Mouse (Mus musculus) MEL (cell line): ENCODE measurements at regions not wholly inside any gene's neighbourhood (a gene's known extent, or its start where the extent isn't known, plus 50 kb on each side); places are given as distances from the start of the nearest gene placed in this dataset.

Source experiments
- DNase-seq: peaks from one replicate; pipeline ENCODE4 v3.0.0; 2011; ENCODE audit warnings: low read depth, low spot score
- H3K27ac ChIP-seq: 2 replicates; pipeline ENCODE4 v1.5.1; 2012; ENCODE audit warnings: low read depth, mild to moderate bottlenecking, control low read depth, low read length, moderate library complexity; ENCODE audit not compliant: control insufficient read depth
- H3K27me3 ChIP-seq, 2 experiments: fragments of 150-350 bp in 1 of 2; sonication (generic) in 1 of 2; 2 replicates each; pipeline ENCODE4 v1.6.1; 2012; ENCODE audit warnings: low read length in 2 of 2, mild to moderate bottlenecking in 2 of 2, improper control_type of control experiment in 1 of 2, moderate library complexity in 1 of 2; ENCODE audit not compliant: insufficient read depth in 2 of 2, control insufficient read depth in 1 of 2
- H3K36me3 ChIP-seq, 2 experiments: 2 replicates each; pipeline ENCODE4 v1.6.1; 2012 to 2014; ENCODE audit warnings: low read length in 2 of 2, improper control_type of control experiment in 1 of 2, inconsistent platforms in 1 of 2, mild to moderate bottlenecking in 1 of 2; ENCODE audit not compliant: insufficient read depth in 2 of 2, control insufficient read depth in 1 of 2
- H3K4me1 ChIP-seq, 2 experiments: fragments of 150-350 bp in 1 of 2; sonication (generic) in 1 of 2; 2 replicates each; pipeline ENCODE4 v1.6.1; 2012; ENCODE audit warnings: low read length in 2 of 2, improper control_type of control experiment in 1 of 2, mild to moderate bottlenecking in 1 of 2; ENCODE audit not compliant: insufficient read depth in 2 of 2, control insufficient read depth in 1 of 2
- H3K4me3 ChIP-seq, 2 experiments: fragments of 150-350 bp in 1 of 2; sonication (generic) in 1 of 2; 2 replicates each; pipeline ENCODE4 v1.5.1; 2012; ENCODE audit warnings: low read depth in 2 of 2, low read length in 2 of 2, mild to moderate bottlenecking in 2 of 2, moderate library complexity in 2 of 2, control low read depth in 1 of 2, improper control_type of control experiment in 1 of 2; ENCODE audit not compliant: control insufficient read depth in 1 of 2, insufficient read depth in 1 of 2
- H3K79me2 ChIP-seq: 2 replicates; pipeline ENCODE4 v1.6.1; 2012; ENCODE audit warnings: mild to moderate bottlenecking, low read length, moderate library complexity; ENCODE audit not compliant: control insufficient read depth, poor library complexity, insufficient read depth
- H3K9ac ChIP-seq: 2 replicates; pipeline ENCODE4 v1.6.1; 2012; ENCODE audit warnings: low read depth, mild to moderate bottlenecking, control low read depth, low read length, moderate library complexity; ENCODE audit not compliant: control insufficient read depth, poor library complexity, severe bottlenecking
- H3K9me3 ChIP-seq: fragments of 150-350 bp; sonication (generic); replicated peaks from 2 replicates; pipeline ENCODE4 v1.6.1; 2012; ENCODE audit warnings: mild to moderate bottlenecking, low read length, improper control_type of control experiment, moderate library complexity; ENCODE audit not compliant: insufficient read depth
- BHLHE40 ChIP-seq: IDR thresholded peaks from 2 replicates; pipeline ENCODE4 v1.6.1; 2012; ENCODE audit warnings: low read depth, mild to moderate bottlenecking, inconsistent platforms, low read length, improper control_type of control experiment, borderline replicate concordance
- ETS1 ChIP-seq: IDR thresholded peaks from 2 replicates; pipeline ENCODE4 v1.6.1; 2012; ENCODE audit warnings: low read depth, mild to moderate bottlenecking, inconsistent platforms, low read length, improper control_type of control experiment, moderate library complexity
- GABPA ChIP-seq: IDR thresholded peaks from 2 replicates; pipeline ENCODE4 v1.6.1; 2012; ENCODE audit warnings: low read depth, mild to moderate bottlenecking, inconsistent platforms, low read length, improper control_type of control experiment, moderate library complexity
- GATA1 ChIP-seq: IDR thresholded peaks from 2 replicates; pipeline ENCODE4 v1.6.1; 2011; ENCODE audit warnings: low read depth, low read length, improper control_type of control experiment
- KAT2A ChIP-seq: conservative IDR thresholded peaks from 2 replicates; pipeline ENCODE4 v1.6.1; 2012; ENCODE audit warnings: low read depth, low read length, improper control_type of control experiment, inconsistent platforms
- MAFK ChIP-seq: IDR thresholded peaks from 2 replicates; pipeline ENCODE4 v1.6.1; 2011; ENCODE audit warnings: low read depth, mild to moderate bottlenecking, low read length, improper control_type of control experiment, borderline replicate concordance
- MAX ChIP-seq: IDR thresholded peaks from 2 replicates; pipeline ENCODE4 v1.6.1; 2011; ENCODE audit warnings: low read length, improper control_type of control experiment
- MEF2A ChIP-seq: IDR thresholded peaks from 2 replicates; pipeline ENCODE4 v1.6.1; 2014; ENCODE audit warnings: low read depth, mild to moderate bottlenecking, inconsistent platforms, low read length, improper control_type of control experiment; ENCODE audit not compliant: poor library complexity, insufficient replicate concordance, severe bottlenecking; ENCODE audit errors: extremely low read depth
- NRF1 ChIP-seq: IDR thresholded peaks from 2 replicates; pipeline ENCODE4 v1.6.1; 2014; ENCODE audit warnings: low read depth, mild to moderate bottlenecking, inconsistent platforms, low read length, improper control_type of control experiment, moderate library complexity; ENCODE audit not compliant: poor library complexity, insufficient read depth, severe bottlenecking
- POLR2A ChIP-seq, 2 experiments: IDR thresholded peaks; 2 replicates each; pipeline ENCODE4 v1.6.1; 2011 to 2012; ENCODE audit warnings: low read length in 2 of 2, mild to moderate bottlenecking in 2 of 2, control low read depth in 1 of 2, improper control_type of control experiment in 1 of 2, low read depth in 1 of 2, moderate library complexity in 1 of 2; ENCODE audit not compliant: control insufficient read depth in 1 of 2, insufficient read depth in 1 of 2, poor library complexity in 1 of 2
- POLR2AphosphoS2 ChIP-seq: IDR thresholded peaks from 2 replicates; pipeline ENCODE4 v1.6.1; 2011; ENCODE audit warnings: low read length, improper control_type of control experiment
- RCOR1 ChIP-seq: IDR thresholded peaks from 2 replicates; pipeline ENCODE4 v1.6.1; 2012; ENCODE audit warnings: low read depth, mild to moderate bottlenecking, inconsistent platforms, low read length, improper control_type of control experiment
- SIN3A ChIP-seq: IDR thresholded peaks from 2 replicates; pipeline ENCODE4 v1.6.1; 2012; ENCODE audit warnings: low read length, improper control_type of control experiment, inconsistent platforms
- TBP ChIP-seq: IDR thresholded peaks from 2 replicates; pipeline ENCODE4 v1.8.0; 2011; ENCODE audit warnings: low read depth, low read length, improper control_type of control experiment
- UBTF ChIP-seq: IDR thresholded peaks from 2 replicates; pipeline ENCODE4 v1.6.1; 2012; ENCODE audit warnings: low read depth, mild to moderate bottlenecking, inconsistent platforms, low read length, improper control_type of control experiment, moderate library complexity, borderline replicate concordance; ENCODE audit not compliant: insufficient read depth
- USF1 ChIP-seq: IDR thresholded peaks from 2 replicates; pipeline ENCODE4 v1.6.1; 2014; ENCODE audit warnings: low read depth, mild to moderate bottlenecking, inconsistent platforms, low read length, improper control_type of control experiment, moderate library complexity
- ZKSCAN1 ChIP-seq: IDR thresholded peaks from 2 replicates; pipeline ENCODE4 v1.6.1; 2012; ENCODE audit warnings: low read depth, mild to moderate bottlenecking, inconsistent platforms, low read length, improper control_type of control experiment, moderate library complexity

- Histone ChIP-seq H3K27ac (no peak overlapping the region), H3K36me3 (peaks cover 0 to 14% of the 10 kb centered on the region in 2 experiments; a peak in 2 of 4 replicates), H3K79me2 (no peaks in the 10 kb centered on the region), H3K27me3 (no peaks in the 10 kb centered on the region), H3K4me3 (no peak overlapping the region)
- DNase-seq, result peak; percentile 30
- TF ChIP-seq BHLHE40 (no peak), MAX (no peak), GATA1 (peak; percentile 1; the same call in 1 of the 2 replicates), RCOR1 (no peak)
- TF ChIP-seq, all 39 proteins: peak for 1
- no peaks in the 10 kb centered on the region for H3K9me3 ChIP-seq
- peaks cover 3 to 15% of the 10 kb centered on the region in 2 experiments; a peak in 3 of 4 replicates for H3K4me1 ChIP-seq
- H3K9ac ChIP-seq, result no peak overlapping the region
Measured at GRCm38 (mm10) chr2:146589860-146590259, 77.7 kb upstream of the Ralgapa2 start.

- H3K4me3 ChIP-seq, result no peak overlapping the region
- TF ChIP-seq POLR2AphosphoS2, result no peak
- TF ChIP-seq UBTF, result no peak
- no peak for TF ChIP-seq ETS1
- TF ChIP-seq TBP, result no peak
- no peak for TF ChIP-seq POLR2A (IDR thresholded peaks at IDR 0.05; ENCODE audit: control insufficient read depth in 1 of 2, insufficient read depth in 1 of 2, low read depth in 1 of 2, low read length in 2 of 2, poor library complexity in 1 of 2)
- TF ChIP-seq USF1, result no peak
- TF ChIP-seq GABPA, result no peak
- TF ChIP-seq ZKSCAN1, result no peak
- no peak for TF ChIP-seq SIN3A
- TF ChIP-seq, all 39 proteins: peak for 0
- Histone ChIP-seq H3K9ac (no peak overlapping the region), H3K27me3 (no peaks in the 10 kb centered on the region), H3K4me1 (peaks cover 3 to 15% of the 10 kb centered on the region in 2 experiments; a peak in 3 of 4 replicates), H3K9me3 (no peaks in the 10 kb centered on the region), H3K79me2 (no peaks in the 10 kb centered on the region), H3K27ac (no peak overlapping the region), H3K36me3 (peaks cover 0 to 14% of the 10 kb centered on the region in 2 experiments; a peak in 2 of 4 replicates)
- DNase-seq, result no peak
Measured at GRCm38 (mm10) chr2:146593291-146593690, 81.1 kb upstream of the Ralgapa2 start.

- no peak for DNase-seq
- no peak overlapping the region for H3K9ac ChIP-seq
- no peaks in the 10 kb centered on the region for H3K79me2 ChIP-seq
- peaks cover 3 to 14% of the 10 kb centered on the region in 2 experiments; a peak in 3 of 4 replicates for H3K4me1 ChIP-seq
- peaks cover 0 to 7% of the 10 kb centered on the region in 2 experiments; a peak in 2 of 4 replicates for H3K36me3 ChIP-seq
- H3K4me3 ChIP-seq, result no peak overlapping the region
- no peaks in the 10 kb centered on the region for H3K27me3 ChIP-seq
- no peaks in the 10 kb centered on the region for H3K9me3 ChIP-seq
- TF ChIP-seq MAX (no peak), KAT2A (no peak), RCOR1 (no peak), NRF1 (no peak), POLR2AphosphoS2 (no peak), UBTF (no peak), POLR2A (IDR thresholded peaks at IDR 0.05; ENCODE audit: control insufficient read depth in 1 of 2, insufficient read depth in 1 of 2, low read depth in 1 of 2, low read length in 2 of 2, poor library complexity in 1 of 2) (no peak), MAFK (no peak), MEF2A (no peak)
- TF ChIP-seq, all 39 proteins: peak for 0
- no peak overlapping the region for H3K27ac ChIP-seq
Measured at GRCm38 (mm10) chr2:146594212-146594611, 82.1 kb upstream of the Ralgapa2 start.
